Comparison of ENCODE assay signal across 9 mouse cellular contexts in the genomic region with DNA sequence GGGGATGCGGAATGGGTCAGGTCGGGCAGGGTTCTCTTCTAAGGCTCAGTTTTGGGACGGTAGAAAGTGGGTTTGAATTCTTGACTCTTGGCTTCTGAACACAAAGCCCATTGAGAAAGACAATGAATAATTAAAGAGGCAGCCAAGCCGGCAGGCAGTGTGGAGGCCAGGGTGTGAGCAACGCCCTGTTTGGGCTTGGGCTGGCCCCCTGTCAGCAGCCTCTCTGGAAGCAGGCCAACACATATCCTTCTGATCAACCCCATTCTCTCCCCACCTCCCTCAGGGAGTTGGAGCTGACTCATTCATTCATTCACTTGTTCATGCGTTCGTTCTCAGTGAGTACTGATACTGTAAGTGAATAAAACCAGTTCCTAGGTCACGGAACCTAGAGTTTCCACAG. TPM values are rescaled to one million over a fixed set of nuclear protein-coding genes. Genes with fewer than 3 reads are reported as not detected.
A peak's percentile ranks its signal among the peaks of the same experiment; 100 is the strongest.
DNase-seq lines count a peak whose midpoint lies in the region; ATAC-seq lines count a peak whose summit lies in the region.
"Had no signal": no experiment of that assay in that cellular context is flagged by ENCODE, and none has a peak within 500 bp of the region (broad histone marks: within the 10 kb centered on the region; RNA-seq: fewer than 3 reads in every experiment).

No protein-coding gene starts in this region.

- no peak for DNase-seq in midbrain, embryonic 11.5 days (ENCODE audit: low spot score, missing footprints)
- DNase-seq in heart, postnatal 4 days: peak; percentile 69
- no peak for DNase-seq in right cerebral cortex, postnatal 36 days (ENCODE audit: low spot score in 2 of 2)
- DNase-seq in testis, postnatal 14 days (ENCODE audit: low spot score): no peak

- ATAC-seq in midbrain, embryonic 11.5 days (ENCODE audit: low FRiP score): 0 out of 2 replicates have a peak, but pooled peaks have one; percentile 54
- ATAC-seq in midbrain, embryonic 16.5 days: no peak
- no peak for ATAC-seq in embryonic facial prominence, embryonic 13.5 days (ENCODE audit: insufficient number of reproducible peaks, insufficient read depth, low FRiP score, low TSS enrichment, low read depth)
- 0 out of 2 replicates have a peak, but pooled peaks have one; percentile 51 for ATAC-seq in neural tube, embryonic 12.5 days (ENCODE audit: low FRiP score, low read depth)
- no peak for ATAC-seq in liver, embryonic 12.5 days

- no peak overlapping the region for H3K4me2 ChIP-seq in midbrain, embryonic 11.5 days
- no peak overlapping the region for H3K4me2 ChIP-seq in midbrain, embryonic 16.5 days (ENCODE audit: low read length)
- no peak overlapping the region for H3K4me2 ChIP-seq in embryonic facial prominence, embryonic 13.5 days
- no peak overlapping the region for H3K4me2 ChIP-seq in neural tube, embryonic 12.5 days (replicated peaks)
- no peak overlapping the region for H3K4me2 ChIP-seq in liver, embryonic 12.5 days
- H3K4me2 ChIP-seq: limb, embryonic 15.5 days had no signal

- WGBS in midbrain, embryonic 11.5 days: 40% methylated on average over 8 of the region's 8 CpGs
- WGBS in midbrain, embryonic 16.5 days: 40% methylated on average over 8 of the region's 8 CpGs
- whole genome bisulfite sequencing in embryonic facial prominence, embryonic 13.5 days: 40% methylated on average over 8 of the region's 8 CpGs
- WGBS in neural tube, embryonic 12.5 days: 35% methylated on average over 8 of the region's 8 CpGs
- WGBS in liver, embryonic 12.5 days (ENCODE audit: insufficient replicate concordance): 62% methylated on average over 8 of the region's 8 CpGs

- H3K4me3 ChIP-seq in midbrain, embryonic 11.5 days (ENCODE audit: low read depth, low read length): no peak overlapping the region
- H3K4me3 ChIP-seq in midbrain, embryonic 16.5 days (ENCODE audit: low read depth, low read length): no peak overlapping the region
- H3K4me3 ChIP-seq in embryonic facial prominence, embryonic 13.5 days: no peak overlapping the region
- no peak overlapping the region for H3K4me3 ChIP-seq in neural tube, embryonic 12.5 days
- H3K4me3 ChIP-seq in liver, embryonic 12.5 days: no peak overlapping the region
- H3K4me3 ChIP-seq: limb, embryonic 15.5 days had no signal

- peaks cover 14% of the 10 kb centered on the region for H3K4me1 ChIP-seq in midbrain, embryonic 11.5 days (ENCODE audit: control insufficient read depth, insufficient read depth, low read length)
- H3K4me1 ChIP-seq in midbrain, embryonic 16.5 days (ENCODE audit: control insufficient read depth, insufficient read depth, low read length): 0 out of 2 replicates have a peak, but pooled peaks cover under 1% of the 10 kb centered on the region
- H3K4me1 ChIP-seq in embryonic facial prominence, embryonic 13.5 days: peaks cover 63% of the 10 kb centered on the region
- peaks cover 32% of the 10 kb centered on the region for H3K4me1 ChIP-seq in neural tube, embryonic 12.5 days
- H3K4me1 ChIP-seq in liver, embryonic 12.5 days: peaks cover 46% of the 10 kb centered on the region

- H3K9me3 ChIP-seq in midbrain, embryonic 11.5 days (ENCODE audit: control insufficient read depth, low read length): no peaks in the 10 kb centered on the region
- H3K9me3 ChIP-seq in midbrain, embryonic 16.5 days (replicated peaks; ENCODE audit: control insufficient read depth, low read length, poor library complexity, severe bottlenecking): no peaks in the 10 kb centered on the region
- H3K9me3 ChIP-seq in embryonic facial prominence, embryonic 13.5 days: no peaks in the 10 kb centered on the region
- H3K9me3 ChIP-seq in neural tube, embryonic 12.5 days: no peaks in the 10 kb centered on the region
- H3K9me3 ChIP-seq in liver, embryonic 12.5 days (replicated peaks): no peaks in the 10 kb centered on the region
- H3K9me3 ChIP-seq: limb, embryonic 15.5 days had no signal

- H3K9ac ChIP-seq in midbrain, embryonic 11.5 days (ENCODE audit: low read length): no peak overlapping the region
- no peak overlapping the region for H3K9ac ChIP-seq in midbrain, embryonic 16.5 days (ENCODE audit: low read depth, low read length)
- no peak overlapping the region for H3K9ac ChIP-seq in embryonic facial prominence, embryonic 13.5 days
- H3K9ac ChIP-seq in neural tube, embryonic 12.5 days: no peak overlapping the region
- no peak overlapping the region for H3K9ac ChIP-seq in liver, embryonic 12.5 days
- H3K9ac ChIP-seq: limb, embryonic 15.5 days had no signal

- H3K27ac ChIP-seq in midbrain, embryonic 11.5 days (ENCODE audit: low read depth, low read length): no peak overlapping the region
- H3K27ac ChIP-seq in midbrain, embryonic 16.5 days (ENCODE audit: low read length): no peak overlapping the region
- H3K27ac ChIP-seq in embryonic facial prominence, embryonic 13.5 days: peak overlapping the region; percentile 64; the same call in 1 of the 2 replicates
- no peak overlapping the region for H3K27ac ChIP-seq in neural tube, embryonic 12.5 days
- H3K27ac ChIP-seq in liver, embryonic 12.5 days: no peak overlapping the region
- H3K27ac ChIP-seq: limb, embryonic 15.5 days had no signal

- no peaks in the 10 kb centered on the region for H3K27me3 ChIP-seq in midbrain, embryonic 11.5 days (ENCODE audit: control insufficient read depth, insufficient read depth, low read length)
- no peaks in the 10 kb centered on the region for H3K27me3 ChIP-seq in midbrain, embryonic 16.5 days (ENCODE audit: control insufficient read depth, insufficient read depth, low read depth, low read length)
- H3K27me3 ChIP-seq in embryonic facial prominence, embryonic 13.5 days: no peaks in the 10 kb centered on the region
- H3K27me3 ChIP-seq in neural tube, embryonic 12.5 days (replicated peaks): no peaks in the 10 kb centered on the region
- H3K27me3 ChIP-seq in liver, embryonic 12.5 days (replicated peaks): no peaks in the 10 kb centered on the region
- H3K27me3 ChIP-seq: limb, embryonic 15.5 days had no signal

- H3K36me3 ChIP-seq in midbrain, embryonic 11.5 days (ENCODE audit: control insufficient read depth, insufficient read depth, low read length): no peaks in the 10 kb centered on the region
- no peaks in the 10 kb centered on the region for H3K36me3 ChIP-seq in midbrain, embryonic 16.5 days (ENCODE audit: control insufficient read depth, insufficient read depth, low read length)
- H3K36me3 ChIP-seq in embryonic facial prominence, embryonic 13.5 days: peaks cover 6% of the 10 kb centered on the region; the same call in 1 of the 2 replicates
- H3K36me3 ChIP-seq in neural tube, embryonic 12.5 days: no peaks in the 10 kb centered on the region
- H3K36me3 ChIP-seq in liver, embryonic 12.5 days: no peaks in the 10 kb centered on the region
- H3K36me3 ChIP-seq: limb, embryonic 15.5 days had no signal

RNA-seq across cellular contexts. Expression of a gene that starts 36.7 kb away (rescaled TPM):
- 17.4 and 19.9 TPM in 2 replicates for polyA plus RNA-seq in midbrain, embryonic 11.5 days (2014; fragmentation: Nextera tagmentation; extraction: Ambion mirVana)
- polyA plus RNA-seq in midbrain, embryonic 16.5 days (2015; fragmentation: Nextera tagmentation; extraction: Ambion mirVana): 6.3 and 6.6 TPM in 2 replicates
- 37.5 and 39.4 TPM in 2 replicates for polyA plus RNA-seq in embryonic facial prominence, embryonic 13.5 days (2015; fragmentation: Nextera tagmentation; extraction: Ambion mirVana)
- 100 to 1,000 TPM; 114 to 116 TPM for total RNA-seq in heart, postnatal 4 days (2021)
- 15.8 and 16.7 TPM in 2 replicates for polyA plus RNA-seq in neural tube, embryonic 12.5 days (2016; fragmentation: Nextera tagmentation; extraction: Ambion mirVana)
- polyA plus RNA-seq in liver, embryonic 12.5 days (2016; fragmentation: Nextera tagmentation; extraction: Ambion mirVana): 15.6 and 15.9 TPM in 2 replicates

Comparison
In these comparisons a context has a peak if more than half of its experiments do, and no peak if none do; other contexts are left out.
1. ATAC-seq: peak in midbrain, embryonic 11.5 days (single experiment) and neural tube, embryonic 12.5 days (single experiment); none in midbrain, embryonic 16.5 days (single experiment), embryonic facial prominence, embryonic 13.5 days (single experiment) and liver, embryonic 12.5 days (single experiment).